Mouse (Mus musculus): Measurements from ENCODE around the gene Tmprss4. TPM values are rescaled to one million over a fixed set of nuclear protein-coding genes. Genes with fewer than 3 reads are reported as not detected.

Tmprss4 gene
- polyA plus RNA-seq, 1 experiment from 2014 or later: not detected

- ATAC-seq (replicated peaks): no peak
Measured at GRCm38 (mm10) chr9:45189661-45190174, 14.2 kb downstream of the Tmprss4 start.

GRCm38 (mm10) chr9:45188570-45189563 is 15.0 kb downstream of the Tmprss4 start:
- H3K4me1 ChIP-seq: no peaks in the 10 kb centered on the region
- no peak overlapping the region for H3K9ac ChIP-seq
- H3K36me3 ChIP-seq (replicated peaks): no peaks in the 10 kb centered on the region
- 90% methylated on average over 10 of the region's 10 CpGs for WGBS
- H3K4me3 ChIP-seq: no peak overlapping the region
- no peak for ATAC-seq (replicated peaks)
- no peak overlapping the region for H3K4me2 ChIP-seq
- H3K27ac ChIP-seq: no peak overlapping the region
- no peaks in the 10 kb centered on the region for H3K9me3 ChIP-seq
- no peaks in the 10 kb centered on the region for H3K27me3 ChIP-seq (replicated peaks)

More at GRCm38 (mm10) chr9:45189661-45190174, 14.2 kb downstream of the Tmprss4 start:
- WGBS: 85% methylated on average over 4 of the region's 4 CpGs
- Histone ChIP-seq H3K4me2 (no peak overlapping the region), H3K27me3 (replicated peaks) (no peaks in the 10 kb centered on the region), H3K4me1 (no peaks in the 10 kb centered on the region), H3K27ac (no peak overlapping the region), H3K9me3 (no peaks in the 10 kb centered on the region), H3K9ac (no peak overlapping the region), H3K4me3 (no peak overlapping the region), H3K36me3 (replicated peaks) (no peaks in the 10 kb centered on the region)

DNA sequence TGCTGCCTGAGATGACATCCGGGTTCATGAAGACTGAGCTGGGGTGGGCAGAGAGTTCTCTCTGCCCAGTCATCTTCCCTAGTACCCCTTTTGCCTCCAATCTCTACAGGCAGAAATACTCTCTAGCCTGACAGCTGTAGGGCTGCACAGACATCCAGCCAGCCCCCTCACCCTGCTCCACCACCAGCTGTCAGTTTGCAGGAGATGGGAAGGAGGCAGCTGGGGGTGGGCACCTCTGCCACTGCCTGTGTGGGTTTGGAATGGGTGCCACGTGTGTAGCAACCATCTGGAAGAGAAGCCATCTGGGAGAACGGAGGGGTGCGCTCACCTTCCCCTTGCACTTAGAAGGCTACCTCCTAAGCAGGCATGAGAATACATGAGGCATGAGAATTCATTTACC is 18.6 kb downstream of the Tmprss4 start:
- Histone ChIP-seq H3K36me3 (replicated peaks) (no peaks in the 10 kb centered on the region), H3K27me3 (replicated peaks) (no peaks in the 10 kb centered on the region), H3K4me1 (no peaks in the 10 kb centered on the region), H3K4me3 (no peak overlapping the region), H3K9me3 (no peaks in the 10 kb centered on the region), H3K27ac (no peak overlapping the region), H3K9ac (no peak overlapping the region), H3K4me2 (no peak overlapping the region)
- WGBS: 88% methylated on average over 4 of the region's 4 CpGs
- ATAC-seq (replicated peaks): no peak

GRCm38 (mm10) chr9:45183266-45183665 is 20.6 kb downstream of the Tmprss4 start:
- no peak overlapping the region for H3K4me3 ChIP-seq
- H3K9ac ChIP-seq: no peak overlapping the region
- H3K4me2 ChIP-seq: no peak overlapping the region
- H3K9me3 ChIP-seq: no peaks in the 10 kb centered on the region
- no peak for ATAC-seq (replicated peaks)
- no peak overlapping the region for H3K27ac ChIP-seq
- H3K27me3 ChIP-seq (replicated peaks): no peaks in the 10 kb centered on the region
- no peaks in the 10 kb centered on the region for H3K36me3 ChIP-seq (replicated peaks)
- no peaks in the 10 kb centered on the region for H3K4me1 ChIP-seq
- WGBS: 88% methylated on average over 6 of the region's 6 CpGs

- H3K4me1 ChIP-seq: no peaks in the 10 kb centered on the region
- no peaks in the 10 kb centered on the region for H3K36me3 ChIP-seq (replicated peaks)
- no peak overlapping the region for H3K27ac ChIP-seq
- no peak for ATAC-seq (replicated peaks)
- H3K9me3 ChIP-seq: no peaks in the 10 kb centered on the region
- no peak overlapping the region for H3K4me2 ChIP-seq
- H3K9ac ChIP-seq: no peak overlapping the region
- H3K27me3 ChIP-seq (replicated peaks): no peaks in the 10 kb centered on the region
- WGBS: 66% methylated on average over 3 of the region's 3 CpGs
- H3K4me3 ChIP-seq: no peak overlapping the region
Measured at GRCm38 (mm10) chr9:45182521-45182920, 21.4 kb downstream of the Tmprss4 start.

DNA sequence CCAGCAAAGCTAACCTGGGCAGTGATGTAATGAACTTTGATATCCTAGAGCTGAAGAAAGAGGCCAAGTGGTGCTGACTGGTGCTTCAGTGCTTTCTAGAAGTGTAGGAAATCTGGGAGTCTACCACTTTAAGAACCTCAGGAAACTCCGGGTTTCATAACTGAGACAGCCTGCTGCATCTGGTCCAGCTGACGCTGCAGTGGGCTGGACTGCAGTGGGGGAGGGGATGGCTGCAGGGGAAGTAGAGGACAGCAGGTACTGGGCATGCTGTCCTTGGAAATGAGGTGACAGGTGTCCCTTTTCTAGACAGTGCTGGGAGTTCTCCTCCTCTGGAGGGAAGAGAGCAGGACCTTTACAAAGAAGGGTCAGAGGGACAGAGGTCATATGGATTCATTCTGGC is 22.1 kb downstream of the Tmprss4 start, which contains the start of gene BC049352:
BC049352 (plus strand) TSS at position 238 of the 400 bp plus-strand sequence.
- Histone ChIP-seq H3K9me3 (no peaks in the 10 kb centered on the region), H3K27ac (no peak within 1 kb of the TSS), H3K27me3 (replicated peaks) (no peaks in the 10 kb centered on the region), H3K36me3 (replicated peaks) (no peaks in the 10 kb centered on the region), H3K4me2 (no peak within 1 kb of the TSS), H3K4me3 (no peak within 1 kb of the TSS), H3K9ac (no peak within 1 kb of the TSS), H3K4me1 (no peaks in the 10 kb centered on the region)
- ATAC-seq (replicated peaks): no peak
- WGBS: 29% methylated on average over 2 of the region's 2 CpGs

DNA sequence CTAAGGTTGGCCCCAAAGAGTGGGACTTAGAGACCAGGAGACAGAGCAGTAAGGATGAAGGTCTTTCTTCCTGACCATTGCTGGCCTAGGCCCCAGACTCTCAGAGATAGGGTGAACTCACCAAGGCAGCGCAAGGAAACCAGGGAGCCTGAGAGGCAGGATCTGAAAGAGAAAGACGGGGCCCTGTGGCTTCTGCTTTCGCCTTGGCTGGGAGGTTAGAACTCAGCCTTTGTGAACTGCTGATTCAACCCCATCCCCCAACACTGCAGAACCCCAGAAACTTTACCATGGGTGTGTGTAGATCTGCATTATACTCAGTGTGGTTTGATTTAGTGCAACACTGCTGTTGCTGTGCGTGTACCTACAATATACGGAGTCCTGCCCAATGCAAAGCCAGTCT is 24.6 kb downstream of the Tmprss4 start:
- H3K9ac ChIP-seq: no peak overlapping the region
- WGBS: 85% methylated on average over 5 of the region's 5 CpGs
- H3K36me3 ChIP-seq (replicated peaks): no peaks in the 10 kb centered on the region
- no peak overlapping the region for H3K4me3 ChIP-seq
- H3K27me3 ChIP-seq (replicated peaks): no peaks in the 10 kb centered on the region
- no peak overlapping the region for H3K27ac ChIP-seq
- no peaks in the 10 kb centered on the region for H3K9me3 ChIP-seq
- H3K4me2 ChIP-seq: no peak overlapping the region
- no peak for ATAC-seq (replicated peaks)
- no peaks in the 10 kb centered on the region for H3K4me1 ChIP-seq

DNA sequence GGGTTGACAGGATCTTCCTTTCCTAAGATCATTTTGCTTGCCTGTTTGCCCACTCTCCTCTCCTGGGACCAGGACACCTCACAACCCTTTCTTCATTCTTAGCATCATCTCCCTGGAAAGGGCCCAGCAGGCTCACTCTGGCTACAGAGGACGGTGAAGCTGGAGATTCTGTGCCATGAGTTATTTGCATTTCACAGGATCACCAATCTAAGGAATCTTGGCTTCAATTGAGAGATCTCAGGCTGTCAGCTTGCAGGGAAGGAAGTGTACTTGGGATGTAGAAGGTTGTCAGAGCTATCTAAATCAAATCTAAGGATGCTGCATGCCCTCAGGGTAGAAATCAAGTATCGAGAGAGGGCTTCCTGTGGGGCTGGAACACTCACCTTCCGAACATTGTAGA is 30.4 kb downstream of the Tmprss4 start:
- H3K36me3 ChIP-seq (replicated peaks): no peaks in the 10 kb centered on the region
- no peak overlapping the region for H3K27ac ChIP-seq
- no peak overlapping the region for H3K4me3 ChIP-seq
- no peak for ATAC-seq (replicated peaks)
- H3K9me3 ChIP-seq: no peaks in the 10 kb centered on the region
- H3K4me2 ChIP-seq: no peak overlapping the region
- H3K9ac ChIP-seq: no peak overlapping the region
- no peaks in the 10 kb centered on the region for H3K27me3 ChIP-seq (replicated peaks)
- H3K4me1 ChIP-seq: no peaks in the 10 kb centered on the region
- WGBS: 69% methylated on average over 3 of the region's 3 CpGs

- WGBS: 88% methylated on average over 1 of the region's 1 CpGs
- H3K36me3 ChIP-seq (replicated peaks): no peaks in the 10 kb centered on the region
- no peak for ATAC-seq (replicated peaks)
Measured at GRCm38 (mm10) chr9:45171073-45171610, 32.8 kb downstream of the Tmprss4 start.

GRCm38 (mm10) chr9:45170150-45170549 is 33.7 kb downstream of the Tmprss4 start:
- Histone ChIP-seq H3K4me1 (no peaks in the 10 kb centered on the region), H3K27me3 (replicated peaks) (no peaks in the 10 kb centered on the region), H3K9ac (no peak overlapping the region), H3K4me3 (no peak overlapping the region), H3K27ac (no peak overlapping the region), H3K9me3 (no peaks in the 10 kb centered on the region), H3K4me2 (no peak overlapping the region), H3K36me3 (replicated peaks) (no peaks in the 10 kb centered on the region)
- WGBS: 91% methylated on average over 5 of the region's 5 CpGs
- no peak for ATAC-seq (replicated peaks)

More at GRCm38 (mm10) chr9:45171073-45171610, 32.8 kb downstream of the Tmprss4 start:
- no peak overlapping the region for H3K4me3 ChIP-seq
- no peaks in the 10 kb centered on the region for H3K4me1 ChIP-seq
- no peaks in the 10 kb centered on the region for H3K27me3 ChIP-seq (replicated peaks)
- H3K27ac ChIP-seq: no peak overlapping the region
- H3K9ac ChIP-seq: no peak overlapping the region
- H3K9me3 ChIP-seq: no peaks in the 10 kb centered on the region
- no peak overlapping the region for H3K4me2 ChIP-seq

DNA sequence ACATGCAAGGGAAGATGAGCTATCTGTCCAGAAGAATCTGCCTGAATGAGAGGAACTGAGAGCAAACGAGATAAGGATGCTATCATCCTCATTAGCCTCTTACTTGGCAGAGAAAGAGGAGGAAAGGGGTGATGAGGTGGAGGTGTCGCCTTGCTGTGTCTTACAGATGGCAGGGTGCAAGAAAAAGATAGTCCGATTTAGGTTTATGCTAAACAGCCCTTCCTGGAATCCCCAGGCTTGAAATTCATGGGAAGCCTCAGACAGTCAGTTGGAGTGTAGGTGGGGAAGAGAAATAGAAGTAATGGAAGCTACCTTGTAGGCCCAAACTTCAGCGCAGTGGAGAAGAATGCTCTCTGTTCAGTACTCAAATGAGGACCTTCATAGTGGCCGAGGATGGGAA is 36.0 kb downstream of the Tmprss4 start:
- no peaks in the 10 kb centered on the region for H3K9me3 ChIP-seq
- no peaks in the 10 kb centered on the region for H3K27me3 ChIP-seq (replicated peaks)
- no peaks in the 10 kb centered on the region for H3K36me3 ChIP-seq (replicated peaks)
- H3K4me3 ChIP-seq: no peak overlapping the region
- no peak overlapping the region for H3K9ac ChIP-seq
- no peak overlapping the region for H3K4me2 ChIP-seq
- ATAC-seq (replicated peaks): no peak
- H3K4me1 ChIP-seq: no peaks in the 10 kb centered on the region
- no peak overlapping the region for H3K27ac ChIP-seq
- 75% methylated on average over 5 of the region's 5 CpGs for WGBS

DNA sequence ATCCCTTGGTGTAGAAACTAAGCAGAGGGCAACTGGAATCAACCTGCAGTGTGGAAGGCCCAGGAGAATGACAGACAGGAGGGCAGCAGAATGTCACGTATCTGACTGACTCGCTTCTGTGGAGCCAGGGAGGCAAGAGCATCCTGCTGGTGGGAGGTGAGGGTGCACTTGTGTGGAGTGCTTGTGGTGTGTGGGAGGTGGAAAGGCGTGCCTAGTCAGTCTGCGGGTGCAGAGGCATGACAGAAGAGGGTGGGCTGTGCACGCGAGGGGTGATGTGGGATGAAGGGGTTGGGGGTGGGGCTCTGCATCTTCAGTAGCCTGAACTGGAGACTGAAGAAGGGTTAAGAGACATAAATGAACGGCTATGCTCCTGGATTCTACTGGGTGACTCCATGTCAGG is 50.5 kb downstream of the Tmprss4 start:
- Histone ChIP-seq H3K36me3 (replicated peaks) (no peaks in the 10 kb centered on the region), H3K27ac (no peak overlapping the region), H3K9me3 (no peaks in the 10 kb centered on the region), H3K4me2 (no peak overlapping the region), H3K4me3 (no peak overlapping the region), H3K27me3 (replicated peaks) (peaks cover 7% of the 10 kb centered on the region; the same call in 1 of the 2 replicates), H3K4me1 (no peaks in the 10 kb centered on the region), H3K9ac (no peak overlapping the region)
- 78% methylated on average over 7 of the region's 7 CpGs for WGBS
- ATAC-seq (replicated peaks): no peak

Data from midbrain, embryonic 15.5 days (tissue).